Mouse (Mus musculus): ENCODE measurements at regions not wholly inside any gene's neighbourhood (a gene's known extent, or its start where the extent isn't known, plus 50 kb on each side); places are given as distances from the start of the nearest gene placed in this dataset.

GRCm38 (mm10) chr11:114258218-114258617 lies 191.4 kb upstream of the Sdk2 start:
- DNase-seq (ENCODE audit: low spot score): no peak

GRCm38 (mm10) chr11:114257756-114258155 lies 190.9 kb upstream of the Sdk2 start:
- no peak for DNase-seq (ENCODE audit: low spot score)

DNA sequence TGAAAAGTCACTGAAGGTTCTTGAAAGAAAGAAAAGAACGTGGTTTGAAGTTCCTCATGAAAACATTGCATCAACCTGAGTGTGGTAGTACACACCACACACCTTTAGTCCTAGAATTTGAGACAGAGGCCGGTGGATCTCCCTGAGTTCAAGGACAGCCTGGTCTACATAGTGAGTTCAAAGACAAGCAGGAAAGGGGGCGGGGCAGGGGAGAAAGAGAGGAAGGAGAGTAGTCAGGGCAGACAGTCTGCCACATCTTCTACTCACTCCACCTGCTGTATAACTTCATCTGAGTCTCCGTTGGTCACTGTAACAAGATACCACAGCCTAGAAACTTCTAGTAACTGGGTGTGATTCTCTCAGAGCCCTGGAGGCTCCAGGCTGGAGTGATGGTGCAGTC lies 190.2 kb upstream of the Sdk2 start:
- no peak for DNase-seq (ENCODE audit: low spot score)

- DNase-seq (ENCODE audit: low spot score): no peak
These were observed 187.5 kb upstream of the Sdk2 start for GRCm38 (mm10) chr11:114254344-114254743.

DNA sequence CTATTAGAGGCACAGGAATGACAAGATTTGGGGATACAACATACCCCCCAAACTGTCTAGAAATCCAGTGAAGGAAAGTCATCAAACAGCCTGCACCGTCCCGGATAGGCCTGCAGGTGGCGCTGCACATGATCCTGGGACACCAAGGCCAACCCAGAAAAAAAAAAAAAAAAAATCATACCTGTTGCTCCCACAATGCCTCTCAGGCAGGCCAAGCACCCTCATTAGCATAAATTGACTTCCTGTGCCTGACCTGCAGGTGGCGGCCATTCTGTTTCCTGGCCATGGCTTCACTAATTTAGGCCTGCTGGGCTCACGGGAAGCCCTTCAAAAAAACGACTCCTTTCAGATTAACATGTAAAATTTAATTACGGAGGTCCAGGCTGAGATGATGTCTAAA lies 184.8 kb upstream of the Sdk2 start:
- DNase-seq (ENCODE audit: low spot score): no peak

- no peak for DNase-seq (ENCODE audit: low spot score)
These were observed 182.4 kb upstream of the Sdk2 start for GRCm38 (mm10) chr11:114249215-114249614.

- DNase-seq (ENCODE audit: low spot score): no peak
These were observed 181.5 kb upstream of the Sdk2 start for GRCm38 (mm10) chr11:114248261-114248898.

DNA sequence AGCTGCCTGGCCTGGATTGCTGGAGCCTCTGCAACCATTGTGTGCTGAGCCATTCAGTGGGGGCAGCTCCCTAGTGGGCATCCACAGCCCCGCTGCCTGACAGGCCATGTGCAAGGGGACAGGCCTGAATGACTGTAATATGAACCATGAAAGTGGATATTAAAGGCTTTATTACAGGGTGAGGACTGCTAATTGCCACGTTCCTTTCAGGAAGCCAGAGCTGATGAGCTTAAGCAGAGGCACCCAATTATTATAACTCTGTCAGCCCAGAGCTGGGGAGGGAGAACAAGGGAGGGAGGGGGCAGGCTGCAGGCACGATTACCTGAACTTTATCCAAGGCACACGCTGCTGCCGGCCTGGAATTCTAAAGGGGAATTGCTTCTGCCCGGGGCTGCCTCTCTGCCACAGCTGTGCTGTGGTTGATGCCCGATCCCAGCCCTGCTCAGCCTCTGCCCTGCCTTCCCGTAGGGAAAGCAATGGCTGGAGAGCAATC lies 172.5 kb upstream of the Sdk2 start:
- no peak for DNase-seq (ENCODE audit: low spot score)

DNA sequence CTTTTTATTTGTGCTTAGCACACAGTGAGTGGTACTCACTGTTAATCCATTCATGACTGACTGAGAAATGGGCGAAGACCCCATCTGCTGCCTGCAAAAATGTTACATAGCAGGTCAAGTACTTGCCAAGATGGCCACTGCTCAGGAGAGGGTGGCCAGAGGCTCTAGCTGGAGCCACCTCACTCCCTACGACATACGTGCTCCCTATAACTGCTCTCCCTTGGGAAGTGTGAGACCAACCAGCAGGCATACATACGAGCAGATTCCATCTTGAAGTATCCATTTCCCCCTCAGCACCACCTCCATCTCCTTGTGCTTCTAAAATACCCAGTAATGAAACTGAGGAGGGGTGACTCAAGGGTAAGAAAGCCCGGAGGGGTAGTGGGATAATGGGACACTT lies 172.0 kb upstream of the Sdk2 start:
- DNase-seq (ENCODE audit: low spot score): no peak

DNA sequence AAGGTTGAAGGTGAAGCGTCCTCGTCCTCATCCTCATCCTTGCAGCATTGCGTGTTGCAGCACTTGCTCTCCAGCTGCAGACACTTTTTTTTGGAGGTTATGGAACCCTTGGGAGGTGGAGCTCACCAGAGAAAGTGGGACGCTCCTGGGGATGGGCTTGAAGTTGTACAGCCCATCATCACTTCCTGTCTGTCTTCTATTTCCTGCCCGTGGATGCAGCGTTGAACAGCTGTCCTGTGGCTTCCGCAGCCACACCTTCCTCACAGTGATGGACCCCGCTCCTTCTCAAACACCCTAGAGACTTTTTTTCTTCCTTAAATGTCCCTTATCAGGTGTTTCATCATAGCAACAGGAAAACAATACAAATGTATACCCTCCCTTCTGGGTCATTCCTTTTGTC lies 171.5 kb upstream of the Sdk2 start:
- no peak for DNase-seq (ENCODE audit: low spot score)

GRCm38 (mm10) chr11:114234542-114234910 lies 167.7 kb upstream of the Sdk2 start:
- DNase-seq (ENCODE audit: low spot score): no peak

GRCm38 (mm10) chr11:114233636-114234541 lies 167.0 kb upstream of the Sdk2 start:
- no peak for DNase-seq (ENCODE audit: low spot score)

DNA sequence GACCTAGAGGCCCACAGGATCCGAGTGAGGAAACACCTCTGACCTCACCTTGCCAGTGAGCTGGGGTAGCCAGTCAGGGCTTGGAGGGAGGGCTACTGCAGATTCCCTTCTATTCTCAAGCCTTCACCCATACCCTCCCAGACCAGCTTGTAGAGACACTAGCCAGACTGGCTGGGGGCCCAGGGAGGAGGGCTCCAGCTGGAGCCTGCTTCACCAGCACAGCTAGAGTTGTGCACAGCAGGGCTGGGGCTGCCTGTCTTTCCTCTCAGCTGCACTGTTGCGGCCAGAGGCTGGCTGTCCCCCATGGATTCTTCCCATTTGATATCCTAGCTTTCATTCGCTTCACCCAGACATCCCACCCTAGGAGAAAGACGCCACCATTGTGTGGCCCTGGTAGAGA lies 165.0 kb upstream of the Sdk2 start:
- DNase-seq (ENCODE audit: low spot score): no peak

DNA sequence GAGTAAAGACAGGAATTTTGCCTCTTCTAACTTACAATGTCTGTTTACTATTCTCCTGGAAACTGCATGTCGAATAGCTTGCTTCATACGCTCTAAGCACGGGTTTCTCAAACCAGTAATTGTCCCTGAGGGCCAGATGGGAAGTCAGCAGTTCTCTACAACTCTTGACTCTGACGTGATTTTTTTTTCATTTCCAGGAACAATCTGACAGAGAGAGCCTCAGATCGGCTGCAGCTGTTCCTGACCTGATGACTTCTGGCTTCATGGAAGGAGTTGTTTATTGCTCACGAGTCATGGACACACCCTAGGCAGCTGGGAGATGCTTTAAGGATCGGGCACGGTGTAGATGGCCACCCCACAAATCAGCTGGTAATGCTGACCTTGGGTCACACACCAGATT lies 162.9 kb upstream of the Sdk2 start:
- DNase-seq (ENCODE audit: low spot score): no peak

DNA sequence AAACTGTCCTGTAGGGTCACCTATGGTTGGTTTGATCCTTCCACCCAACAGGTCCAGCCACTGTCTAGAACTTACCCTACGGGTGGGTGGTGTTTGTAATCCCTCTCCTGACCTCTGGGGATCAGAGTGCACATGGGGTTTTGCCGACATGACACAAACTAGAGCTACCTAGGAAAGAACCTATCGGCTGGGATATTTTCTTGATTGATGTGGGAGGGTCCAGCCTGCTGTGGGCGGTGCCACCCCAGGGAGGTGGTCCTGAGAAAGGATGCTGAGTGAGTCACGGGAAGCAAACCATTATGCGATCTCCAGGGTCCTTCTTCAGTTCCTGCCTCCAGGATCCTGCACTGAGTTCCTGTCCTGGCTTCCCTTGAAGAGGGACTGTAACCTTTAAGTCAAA lies 162.3 kb upstream of the Sdk2 start:
- no peak for DNase-seq (ENCODE audit: low spot score)

GRCm38 (mm10) chr11:114226553-114226952 lies 159.7 kb upstream of the Sdk2 start:
- peak; percentile 11 for DNase-seq (ENCODE audit: low spot score)

GRCm38 (mm10) chr11:114224706-114225105 lies 157.9 kb upstream of the Sdk2 start:
- DNase-seq (ENCODE audit: low spot score): no peak

DNA sequence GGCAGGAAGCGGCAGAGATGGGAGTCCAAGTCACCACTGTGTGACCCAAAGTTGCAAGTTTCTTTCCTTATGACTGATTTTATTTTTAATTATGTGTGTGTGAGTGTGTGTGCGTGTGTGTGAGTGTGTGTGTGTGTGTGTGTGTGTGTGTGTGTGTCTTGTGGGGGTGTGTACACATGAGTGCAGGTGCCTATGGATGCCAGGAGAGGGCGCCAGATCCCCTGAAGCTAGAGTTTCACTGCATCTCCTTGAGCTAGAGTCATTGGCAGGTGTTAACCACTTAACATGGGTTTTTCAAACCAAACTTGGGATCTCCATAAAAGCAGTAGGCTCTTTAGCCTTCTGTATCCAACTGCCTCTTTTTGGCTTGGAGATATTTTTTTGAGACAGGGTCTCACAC lies 156.2 kb upstream of the Sdk2 start:
- no peak for DNase-seq (ENCODE audit: low spot score)

- no peak for DNase-seq (ENCODE audit: low spot score)
These were observed 153.6 kb upstream of the Sdk2 start for GRCm38 (mm10) chr11:114220466-114220865.

- DNase-seq (ENCODE audit: low spot score): no peak
These were observed 152.1 kb upstream of the Sdk2 start for GRCm38 (mm10) chr11:114218732-114219506.

GRCm38 (mm10) chr11:114217245-114217757 lies 150.5 kb upstream of the Sdk2 start:
- DNase-seq (ENCODE audit: low spot score): no peak

- DNase-seq (ENCODE audit: low spot score): no peak
These were observed 149.6 kb upstream of the Sdk2 start for GRCm38 (mm10) chr11:114216493-114216892.
